Mouse (Mus musculus) bone marrow macrophage, adult 2 months (primary cell): Measurements from ENCODE around the gene Slc1a1. TPM values are rescaled to one million over a fixed set of nuclear protein-coding genes. Genes with fewer than 3 reads are reported as not detected.

Source experiments
- H3K27ac ChIP-seq: 2 replicates; pipeline ENCODE4 v1.5.1; 2012; ENCODE audit warnings: low read depth, low read length; ENCODE audit not compliant: insufficient read depth
- H3K4me1 ChIP-seq: 2 replicates; pipeline ENCODE4 v1.6.1; 2012; ENCODE audit warnings: low read length; ENCODE audit not compliant: control insufficient read depth, insufficient read depth
- H3K4me3 ChIP-seq: 2 replicates; pipeline ENCODE4 v1.5.1; 2012; ENCODE audit warnings: mild to moderate bottlenecking, low read length, moderate library complexity; ENCODE audit not compliant: insufficient read depth
- CTCF ChIP-seq: IDR thresholded peaks from 2 replicates; pipeline ENCODE4 v1.5.1; 2012; ENCODE audit warnings: low read depth, mild to moderate bottlenecking, low read length, moderate library complexity
- POLR2A ChIP-seq: IDR thresholded peaks from 2 replicates; pipeline ENCODE4 v1.6.1; 2012; ENCODE audit warnings: mild to moderate bottlenecking, low read depth, low read length, borderline replicate concordance
- polyA plus RNA-seq: library from polyadenylated mRNA; stranded (reverse); fragments of >200 nt; gene quantifications from 2 replicates; pipeline ENCODE4 v1.2.4, GENCODE M21; 2012; ENCODE audit not compliant: missing spikeins, insufficient read depth, insufficient read length

The Slc1a1 gene
- polyA plus RNA-seq, 1 experiment, result not detected

- Histone ChIP-seq H3K4me1 (no peaks in the 10 kb centered on the region), H3K27ac (no peak overlapping the region), H3K4me3 (no peak overlapping the region)
- TF ChIP-seq POLR2A (no peak), CTCF (peak; percentile 66)
These were observed 48.3 kb downstream of the Slc1a1 start for GRCm38 (mm10) chr19:28883126-28883525.

- H3K4me3 ChIP-seq, result no peak overlapping the region
- TF ChIP-seq POLR2A, result no peak
- no peak for TF ChIP-seq CTCF
- H3K27ac ChIP-seq, result no peak overlapping the region
- no peaks in the 10 kb centered on the region for H3K4me1 ChIP-seq
These were observed 53.6 kb downstream of the Slc1a1 start for GRCm38 (mm10) chr19:28888496-28888895.

GRCm38 (mm10) chr19:28889251-28889650 lies 54.4 kb downstream of the Slc1a1 start:
- Histone ChIP-seq H3K27ac (no peak overlapping the region), H3K4me3 (no peak overlapping the region), H3K4me1 (no peaks in the 10 kb centered on the region)
- TF ChIP-seq POLR2A (no peak), CTCF (no peak)

GRCm38 (mm10) chr19:28891238-28891637 lies 56.4 kb downstream of the Slc1a1 start:
- Histone ChIP-seq H3K4me1 (no peaks in the 10 kb centered on the region), H3K27ac (no peak overlapping the region), H3K4me3 (no peak overlapping the region)
- TF ChIP-seq CTCF (no peak), POLR2A (no peak)

- TF ChIP-seq POLR2A (no peak), CTCF (no peak)
- no peaks in the 10 kb centered on the region for H3K4me1 ChIP-seq
- no peak overlapping the region for H3K27ac ChIP-seq
- H3K4me3 ChIP-seq, result no peak overlapping the region
These were observed 57.0 kb downstream of the Slc1a1 start for GRCm38 (mm10) chr19:28891864-28892263.

- Histone ChIP-seq H3K4me3 (no peak overlapping the region), H3K4me1 (no peaks in the 10 kb centered on the region), H3K27ac (no peak overlapping the region)
- TF ChIP-seq POLR2A (no peak), CTCF (no peak)
These were observed 61.8 kb downstream of the Slc1a1 start for GRCm38 (mm10) chr19:28896639-28897038.

- no peak overlapping the region for H3K27ac ChIP-seq
- no peak overlapping the region for H3K4me3 ChIP-seq
- TF ChIP-seq CTCF (no peak), POLR2A (no peak)
- H3K4me1 ChIP-seq, result no peaks in the 10 kb centered on the region
These were observed 62.6 kb downstream of the Slc1a1 start for GRCm38 (mm10) chr19:28897497-28897896.

GRCm38 (mm10) chr19:28900771-28901170 lies 65.9 kb downstream of the Slc1a1 start:
- H3K4me1 ChIP-seq, result no peaks in the 10 kb centered on the region
- H3K4me3 ChIP-seq, result no peak overlapping the region
- TF ChIP-seq POLR2A (no peak), CTCF (no peak)
- no peak overlapping the region for H3K27ac ChIP-seq

- no peaks in the 10 kb centered on the region for H3K4me1 ChIP-seq
- no peak for TF ChIP-seq POLR2A
- no peak for TF ChIP-seq CTCF
- H3K4me3 ChIP-seq, result no peak overlapping the region
- H3K27ac ChIP-seq, result no peak overlapping the region
These were observed 67.3 kb downstream of the Slc1a1 start for GRCm38 (mm10) chr19:28902111-28902510.

GRCm38 (mm10) chr19:28902806-28903205 lies 68.0 kb downstream of the Slc1a1 start:
- H3K27ac ChIP-seq, result no peak overlapping the region
- no peak for TF ChIP-seq POLR2A
- TF ChIP-seq CTCF, result no peak
- H3K4me1 ChIP-seq, result no peaks in the 10 kb centered on the region
- no peak overlapping the region for H3K4me3 ChIP-seq
